Mouse (Mus musculus): Measurements from ENCODE around the gene Kcnk3.

GRCm38 (mm10) chr5:30668637-30669495 is 80.9 kb downstream of the Kcnk3 start:
- no peak for TF ChIP-seq CTCF (IDR thresholded peaks at IDR 0.05; ENCODE audit: low read depth)
- TF ChIP-seq EP300 (optimal IDR thresholded peaks at IDR 0.05): no peak

Data from stomach, postnatal 0 days (tissue).